Mouse (Mus musculus) heart, postnatal 14 days (tissue): Measurements from ENCODE around the gene Ccnd2. TPM values are rescaled to one million over a fixed set of nuclear protein-coding genes. Genes with fewer than 3 reads are reported as not detected.
A peak's percentile ranks its signal among the peaks of the same experiment; 100 is the strongest.

Experiments
- DNase-seq, 2 experiments: peaks; one replicate each; pipeline ENCODE4 v3.0.0; 2021 to 2022
- intact Hi-C: fragments of 180-260 bp; cut with DNase I; formaldehyde crosslinking; loops from one replicate; pipeline ENCODE4 v1.15.1; 2025
- long read RNA-seq, 2 experiments: library from polyadenylated mRNA; stranded (forward); transcript quantifications; one replicate each; pipeline ENCODE4 v2.0.0; 2021
- total RNA-seq, 2 experiments: library from RNA; stranded (reverse); gene quantifications; 2 replicates each; pipeline ENCODE4 v1.2.3; 2021

Gene Ccnd2
- 100 to 1,000 TPM; 167 to 186 TPM for total RNA-seq
- long read RNA-seq, experiment 1, full-length matches to known transcripts, result 45 of 68 reads
- long read RNA-seq, experiment 1, partial matches to known transcripts, result 0 of 68 reads
- long read RNA-seq, experiment 1, other reads (novel, unspliced or antisense), result 23 of 68 reads
- long read RNA-seq, experiment 2, full-length matches to known transcripts, result 37 of 73 reads
- long read RNA-seq, experiment 2, partial matches to known transcripts, result 1 of 73 reads
- long read RNA-seq, experiment 2, other reads (novel, unspliced or antisense), result 35 of 73 reads

DNA sequence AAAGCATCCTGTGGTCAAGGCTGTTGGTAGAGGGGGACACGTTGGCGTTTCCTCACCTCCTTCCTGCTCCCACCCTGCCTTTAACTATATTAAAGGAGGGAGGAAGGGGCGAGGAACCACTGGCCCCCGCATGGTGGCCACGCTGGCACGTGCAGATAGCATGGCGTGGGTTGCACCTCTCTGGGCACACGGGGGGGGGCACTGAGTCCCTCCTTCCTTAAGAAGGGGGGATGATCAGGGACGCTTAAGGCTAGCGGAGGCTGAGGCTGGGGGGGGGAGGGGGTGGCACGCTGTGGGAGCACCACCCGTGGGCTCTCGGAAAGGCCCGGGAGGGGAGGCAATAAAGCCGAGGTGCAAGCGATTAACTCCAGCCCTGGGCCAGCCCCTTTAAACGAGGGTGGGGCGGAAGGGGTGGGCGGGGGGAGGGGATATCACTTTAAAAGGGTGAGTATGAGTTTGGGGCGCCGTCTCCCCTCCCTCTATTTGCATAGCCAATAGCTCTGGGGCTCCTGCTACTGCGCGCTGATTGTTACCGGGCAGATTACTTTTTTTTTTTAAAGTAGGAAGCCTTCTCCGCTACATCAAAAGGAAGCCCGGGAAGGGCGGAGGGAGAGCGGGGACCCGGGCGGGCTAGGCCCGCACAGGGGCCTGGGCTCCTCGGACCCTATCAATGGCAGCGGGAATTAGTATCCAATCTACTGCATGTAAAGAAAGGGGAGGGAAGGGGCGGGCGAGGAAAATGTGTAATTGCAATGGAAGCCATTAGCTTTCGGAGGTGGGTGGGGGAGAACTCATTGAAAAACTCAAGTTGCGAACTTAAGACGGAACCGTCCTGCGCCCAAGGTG is at the start of gene Ccnd2:
Gene Ccnd2 (minus strand): TSS at position 88 of the 846 bp plus-strand sequence.
- intact Hi-C loops, result no loop called here
- DNase-seq, result peak; percentile 61

DNA sequence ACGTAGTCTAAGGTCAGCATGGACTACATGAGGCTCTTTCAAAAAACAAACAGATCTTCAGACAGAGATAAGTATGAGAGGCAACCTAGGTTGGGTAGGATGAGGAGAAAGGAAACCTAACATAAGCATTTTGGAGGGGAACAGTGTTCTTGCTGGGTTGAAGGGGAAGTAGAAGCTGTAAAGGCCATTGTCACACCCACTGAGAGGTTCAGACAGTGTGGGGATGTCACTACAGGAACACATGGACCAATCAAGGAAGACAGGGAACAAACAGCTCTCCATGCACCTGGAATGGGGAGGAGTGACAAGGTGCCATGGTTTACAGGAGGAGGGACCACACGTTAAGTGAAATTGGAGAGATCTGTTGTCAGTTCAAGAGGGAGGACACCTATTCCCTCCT is 45.0 kb upstream of the Ccnd2 start:
- no peak for DNase-seq
- intact Hi-C loops, result no loop called here

DNA sequence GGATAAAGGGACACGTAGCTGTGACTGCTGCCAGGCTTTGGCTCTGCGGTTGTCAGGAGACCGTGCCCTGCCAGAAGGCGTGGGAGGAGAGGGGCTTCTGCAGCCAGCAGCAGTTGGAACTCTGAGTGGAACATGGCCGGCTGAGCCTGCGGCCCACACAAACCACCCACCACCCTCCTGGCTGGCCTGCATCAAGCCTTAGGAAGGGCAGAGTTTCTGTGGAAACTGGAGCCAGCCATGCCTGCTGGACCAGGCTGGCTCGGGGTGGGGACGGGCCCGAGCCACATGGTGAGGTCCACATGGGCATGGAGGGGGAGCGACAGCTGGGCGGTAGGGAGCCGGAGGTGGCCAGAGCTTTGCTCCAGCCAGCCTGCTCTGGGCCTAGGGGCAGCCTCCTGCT is 29.3 kb upstream of the Ccnd2 start:
- intact Hi-C loops, result no loop called here
- peak; percentile 23 to 46 for DNase-seq

DNA sequence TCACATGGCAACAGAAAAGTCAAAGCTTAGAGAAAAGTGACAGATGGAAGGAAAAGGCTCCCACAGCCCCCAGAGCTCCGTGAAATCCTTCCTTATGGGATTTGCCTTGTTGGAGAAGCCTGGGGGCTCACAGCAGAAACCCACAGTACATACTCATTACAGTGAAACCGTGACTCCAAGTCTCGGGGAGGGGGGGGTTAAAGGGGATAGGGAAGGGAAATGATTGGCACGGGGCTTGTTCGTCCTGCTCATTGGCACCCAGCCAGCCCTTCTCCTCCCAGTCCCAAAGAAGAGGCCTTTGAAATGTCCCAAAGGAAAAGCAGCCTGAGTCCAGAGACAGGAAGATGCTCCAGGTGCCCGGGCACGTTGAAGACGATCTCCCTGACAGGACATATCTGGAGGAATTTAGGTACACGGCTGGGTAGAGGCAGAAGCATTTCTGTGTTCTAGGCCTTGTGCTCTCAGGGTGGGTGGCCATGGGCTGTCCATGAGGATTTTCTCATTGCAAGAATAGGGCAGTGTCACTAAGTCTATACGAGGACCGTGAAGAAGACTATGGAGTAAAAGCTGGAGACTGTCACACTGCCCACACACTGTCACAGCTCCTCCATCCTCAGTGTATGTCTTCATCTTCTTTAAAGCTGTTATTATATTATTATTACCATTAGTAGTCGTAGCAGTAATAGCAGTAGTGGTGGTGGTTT is 27.2 kb upstream of the Ccnd2 start:
- DNase-seq, result no peak
- intact Hi-C loops, result no loop called here

DNA sequence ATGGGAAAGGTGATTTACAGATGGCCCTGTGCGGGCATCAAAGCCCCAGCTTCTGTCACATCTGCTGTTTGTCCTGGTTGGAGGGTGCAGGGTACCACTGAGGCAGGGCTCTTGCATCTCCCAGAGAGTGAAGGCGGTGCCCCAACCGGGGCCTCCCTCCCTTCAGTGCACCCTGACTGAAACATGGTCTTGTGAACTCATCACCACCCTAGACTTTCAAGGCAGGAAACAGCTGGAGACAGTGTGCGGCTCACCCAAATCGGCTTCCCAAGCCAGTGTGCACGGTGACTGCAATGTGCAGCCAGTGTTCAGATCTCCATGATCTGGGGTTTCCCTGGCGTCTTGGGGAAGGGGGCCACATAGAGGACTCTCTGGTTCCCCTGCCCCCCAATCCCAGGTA is 26.0 kb upstream of the Ccnd2 start:
- no peak for DNase-seq
- intact Hi-C loops, result no loop called here

DNA sequence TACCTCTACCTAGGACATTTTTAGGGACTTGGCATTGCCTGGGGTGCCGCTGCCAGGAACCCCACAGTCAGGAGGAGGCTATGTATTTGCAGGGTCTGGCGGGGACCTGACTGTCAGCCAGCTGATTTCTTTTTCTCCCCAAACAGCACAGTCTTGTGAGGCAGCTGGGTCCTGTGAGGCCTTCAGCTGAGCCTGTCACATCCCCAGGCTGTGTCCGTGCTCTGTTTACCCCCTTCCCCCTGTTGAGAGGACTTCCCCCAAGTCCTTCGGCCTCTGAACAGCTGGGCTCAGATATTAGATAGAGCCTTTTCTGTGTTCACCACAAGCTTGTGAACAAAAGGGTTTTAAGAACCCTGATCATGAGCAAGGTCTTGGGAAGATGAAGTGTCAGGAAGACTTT is 25.4 kb upstream of the Ccnd2 start:
- no peak for DNase-seq
- intact Hi-C loops, result no loop called here

DNA sequence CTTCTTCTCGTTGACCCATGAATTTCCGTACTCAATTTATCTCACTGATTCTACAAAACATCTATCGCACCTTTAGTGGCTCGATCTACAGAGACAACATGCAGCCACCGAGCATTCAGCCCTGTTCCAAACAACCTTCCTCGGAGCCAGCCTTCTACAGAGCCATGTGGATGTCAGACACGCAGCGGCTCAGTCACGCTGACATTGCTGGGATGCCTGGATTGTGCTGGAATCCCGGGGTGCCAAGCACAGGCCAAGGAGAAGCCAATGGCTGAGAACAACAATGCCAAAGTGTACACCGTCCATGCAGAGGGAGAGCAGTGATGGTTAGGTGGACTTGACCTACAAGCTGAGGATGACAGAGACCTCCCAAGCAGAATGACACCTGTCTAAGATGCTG is 20.5 kb upstream of the Ccnd2 start:
- intact Hi-C loops, result no loop called here
- peak in 1 of 2 experiments; percentile 40 for DNase-seq

DNA sequence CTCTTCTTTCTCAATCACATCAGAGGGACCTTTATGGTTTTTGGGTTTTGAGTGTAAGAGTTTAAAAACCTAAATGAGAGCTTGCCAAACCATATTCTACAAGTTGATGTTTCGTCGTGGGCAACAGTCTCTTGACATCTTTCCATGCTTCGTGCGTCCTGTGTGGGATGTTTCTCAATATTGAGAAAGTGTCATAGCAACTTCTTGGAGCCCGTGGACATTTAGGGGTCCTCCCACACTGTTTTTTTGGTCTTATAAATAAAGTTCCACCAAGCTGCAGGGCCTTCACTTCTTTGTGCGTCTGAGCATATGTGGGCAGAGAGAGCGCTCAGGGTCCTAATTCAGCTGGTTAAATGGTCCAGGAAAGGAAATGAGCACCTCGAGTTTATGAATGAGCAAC is 18.7 kb upstream of the Ccnd2 start:
- intact Hi-C loops, result no loop called here
- DNase-seq, result no peak

DNA sequence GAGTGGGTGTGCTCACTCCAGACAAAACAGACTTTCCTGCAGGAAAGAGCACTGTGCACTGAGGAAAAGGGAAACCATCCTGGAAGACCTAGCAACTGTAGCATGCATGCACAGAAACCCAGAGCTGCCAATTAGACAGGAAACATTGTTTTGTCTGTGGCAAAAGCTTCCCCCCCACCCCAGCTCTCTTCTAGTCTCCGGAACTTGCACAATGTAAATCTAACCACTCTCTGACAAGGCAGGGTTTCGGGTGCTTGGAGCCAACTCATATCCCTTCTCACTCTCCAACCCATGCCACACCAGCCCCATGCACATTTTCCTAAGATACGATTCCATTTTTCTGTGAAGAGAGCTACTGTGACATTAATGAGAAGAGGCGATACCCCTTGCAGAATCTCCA is 13.7 kb upstream of the Ccnd2 start:
- DNase-seq, result no peak
- intact Hi-C loops, result no loop called here

DNA sequence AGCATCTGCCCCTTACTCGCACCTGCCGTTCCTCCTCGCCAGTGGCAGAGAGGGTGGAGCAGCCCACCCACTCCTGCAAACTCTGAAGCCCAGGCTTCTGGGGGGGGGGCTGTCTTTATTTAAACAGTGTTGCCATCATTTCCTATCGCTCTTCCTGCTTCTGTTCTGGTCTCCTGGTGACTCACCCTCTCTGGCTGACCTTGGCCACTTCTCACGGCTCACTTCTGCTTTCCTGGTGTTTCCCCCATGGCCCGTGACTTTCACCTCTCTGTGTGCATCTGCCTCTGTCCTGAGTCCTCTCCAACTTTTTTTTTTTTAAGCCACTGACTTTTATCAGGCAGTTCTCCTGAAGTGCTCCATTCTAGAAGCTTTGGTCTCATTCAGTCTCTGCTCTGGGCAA is 10.8 kb upstream of the Ccnd2 start:
- intact Hi-C loops, result no loop called here
- DNase-seq, result no peak

DNA sequence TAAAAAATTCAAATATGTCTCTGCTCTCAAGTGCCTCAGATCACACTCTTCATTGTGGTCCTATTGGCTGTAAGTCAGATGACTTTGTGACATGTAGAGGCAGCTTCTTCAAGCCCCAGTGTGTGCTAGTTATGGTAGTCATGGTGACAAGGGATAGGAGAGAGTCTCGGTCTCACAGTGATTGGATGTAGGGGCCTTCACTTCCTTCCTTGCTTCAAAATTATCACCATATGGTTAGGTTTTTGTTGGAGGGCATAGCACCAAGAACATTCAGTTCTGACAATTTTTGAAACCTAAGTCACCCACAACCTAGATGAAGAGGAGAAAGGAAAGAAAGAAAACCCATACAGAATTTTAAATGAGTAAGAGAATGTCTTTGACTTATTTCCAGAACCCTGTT is 5.3 kb upstream of the Ccnd2 start:
- intact Hi-C loops, result no loop called here
- DNase-seq, result no peak

DNA sequence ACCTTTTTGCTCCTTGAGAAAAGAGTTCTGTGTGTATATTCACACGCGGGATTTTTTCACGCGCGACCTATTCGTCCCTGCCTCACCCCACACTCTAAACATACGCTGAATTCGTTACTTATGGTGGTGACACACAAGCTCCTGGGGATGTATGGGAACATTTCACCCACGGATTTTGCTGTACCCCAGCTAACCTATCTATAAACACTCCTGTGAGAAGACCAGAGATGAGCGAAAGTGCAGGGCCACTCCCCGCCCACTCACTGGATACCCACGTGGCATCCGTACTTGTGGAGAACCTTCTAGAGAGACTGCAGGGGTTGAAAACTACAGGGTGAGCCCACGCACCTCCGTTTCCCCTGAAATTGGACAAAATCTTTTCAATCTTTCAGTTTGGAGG is 3.5 kb upstream of the Ccnd2 start:
- DNase-seq, result no peak
- intact Hi-C loops, result no loop called here

DNA sequence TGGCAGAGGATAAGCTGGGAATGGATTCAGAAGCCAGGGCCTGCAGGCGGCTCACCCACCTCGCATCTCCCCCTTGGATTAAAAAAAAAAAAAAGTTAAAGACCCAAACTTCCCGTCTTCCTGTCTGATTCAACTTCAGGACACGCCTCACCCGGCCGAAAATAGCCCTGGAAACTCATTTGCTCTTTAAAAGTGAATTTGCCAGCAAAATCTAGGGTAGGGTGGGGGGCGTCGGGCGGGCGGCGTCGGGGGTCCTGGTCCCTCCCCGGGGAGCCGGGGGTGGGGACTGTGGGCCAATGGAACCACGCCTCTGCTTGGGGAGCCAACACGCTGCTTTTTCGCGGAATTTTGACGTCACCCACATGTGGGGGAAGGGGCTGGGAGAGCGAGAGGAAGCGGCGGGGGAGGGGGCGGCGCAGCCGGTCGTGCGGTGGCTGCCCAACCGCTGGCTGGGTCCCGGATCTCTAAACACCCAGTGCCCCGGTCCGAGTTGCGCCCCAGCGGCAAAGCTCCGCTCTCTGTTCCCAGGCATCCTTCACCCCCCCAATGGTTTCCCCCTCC is 2.8 kb upstream of the Ccnd2 start:
- intact Hi-C loops, result no loop called here
- DNase-seq, result peak; percentile 74 to 75

DNA sequence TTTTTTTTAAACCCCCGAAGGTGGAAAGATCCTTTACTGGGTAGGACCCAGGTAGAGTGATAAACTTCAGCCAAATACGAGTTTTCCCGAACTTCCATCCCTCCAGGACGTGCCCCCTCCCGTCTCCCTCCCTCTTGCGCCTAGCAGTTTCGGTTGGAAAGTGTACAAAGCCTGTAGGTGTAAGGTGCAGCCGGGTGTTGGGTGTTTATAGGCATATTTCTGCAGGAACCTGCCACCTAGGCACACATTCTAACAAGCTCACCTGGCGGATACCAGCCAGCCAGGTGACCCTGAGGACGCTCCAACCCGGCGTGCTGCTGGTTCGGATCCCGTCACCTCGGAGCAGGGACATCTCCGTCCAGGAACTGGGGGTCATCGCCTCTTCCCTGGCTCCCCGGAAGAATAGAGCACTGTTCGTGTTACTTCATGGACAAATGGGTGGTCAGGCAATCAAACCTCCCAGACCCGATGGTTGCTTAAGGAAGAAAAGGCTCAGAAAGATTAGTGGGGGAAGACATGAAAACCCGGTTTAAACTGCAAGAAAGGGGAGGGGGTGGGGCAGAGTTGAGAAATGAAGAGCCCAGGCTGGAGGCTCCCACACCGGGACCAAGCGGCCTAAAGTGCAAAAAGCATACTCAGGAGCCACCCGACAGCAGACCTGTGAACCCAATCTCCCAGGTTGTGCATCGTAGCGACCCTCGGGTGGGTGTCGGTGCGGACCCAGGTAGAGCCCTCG is 2.1 kb upstream of the Ccnd2 start:
- intact Hi-C loops, result no loop called here

DNA sequence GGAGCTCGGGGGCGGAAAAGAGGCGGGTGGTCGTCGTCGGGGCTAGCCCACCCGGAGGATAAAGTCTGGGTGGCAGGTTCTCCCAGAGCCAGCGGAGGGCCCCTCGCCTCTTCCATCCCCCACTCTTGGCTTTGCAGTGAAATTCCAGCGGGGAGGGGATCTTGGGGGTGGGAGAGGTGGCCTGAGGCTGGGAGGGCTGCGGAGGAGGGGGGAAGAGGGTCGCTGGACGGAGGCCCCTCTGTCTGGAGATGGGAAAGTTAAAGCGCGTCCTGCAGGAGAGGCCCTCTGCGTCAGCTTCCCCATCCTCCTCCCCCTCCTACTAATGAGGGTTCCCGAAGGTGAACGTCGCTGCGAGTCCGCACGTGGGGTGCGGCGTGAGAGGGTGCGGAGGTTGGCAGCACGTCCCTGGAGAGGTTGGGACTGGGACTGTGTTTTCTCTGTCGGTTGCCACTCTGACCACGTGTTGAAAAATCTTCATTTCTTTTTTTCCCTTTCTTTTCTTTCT is 1.4 kb upstream of the Ccnd2 start:
- intact Hi-C loops, result no loop called here
- peak; percentile 36 to 51 for DNase-seq

More for the DNA sequence above, 2.1 kb upstream of the Ccnd2 start:
- DNase-seq, result peak in 1 of 2 experiments; percentile 25

DNA sequence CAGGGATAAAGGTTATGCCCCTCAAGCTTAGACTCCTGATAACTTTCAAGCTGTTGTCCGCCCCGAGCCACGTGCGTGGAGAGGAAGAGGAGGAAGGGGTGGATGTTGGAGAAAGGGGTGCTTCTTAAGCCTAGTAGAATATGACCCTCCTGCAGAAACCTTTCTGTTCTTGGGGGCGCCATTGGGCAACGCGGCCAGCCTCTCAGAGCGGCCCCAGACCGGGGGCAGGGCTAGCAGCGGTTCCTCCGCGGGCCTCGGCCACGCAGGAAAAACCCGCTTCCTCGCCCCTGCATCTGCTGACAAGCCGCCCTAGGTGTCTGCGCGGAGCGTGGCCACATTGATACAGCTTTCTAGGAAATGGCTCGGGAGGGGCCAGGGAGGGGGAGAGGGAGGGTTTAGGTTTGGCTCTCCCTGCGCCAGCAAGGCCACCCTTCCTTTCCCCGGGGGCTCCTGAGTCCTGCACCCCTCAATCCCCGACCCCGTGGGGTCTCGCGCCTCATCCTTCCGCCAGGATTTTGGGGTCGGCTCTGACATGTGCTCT is 358 bp downstream of the Ccnd2 start:
- peak; percentile 56 to 57 for DNase-seq

DNA sequence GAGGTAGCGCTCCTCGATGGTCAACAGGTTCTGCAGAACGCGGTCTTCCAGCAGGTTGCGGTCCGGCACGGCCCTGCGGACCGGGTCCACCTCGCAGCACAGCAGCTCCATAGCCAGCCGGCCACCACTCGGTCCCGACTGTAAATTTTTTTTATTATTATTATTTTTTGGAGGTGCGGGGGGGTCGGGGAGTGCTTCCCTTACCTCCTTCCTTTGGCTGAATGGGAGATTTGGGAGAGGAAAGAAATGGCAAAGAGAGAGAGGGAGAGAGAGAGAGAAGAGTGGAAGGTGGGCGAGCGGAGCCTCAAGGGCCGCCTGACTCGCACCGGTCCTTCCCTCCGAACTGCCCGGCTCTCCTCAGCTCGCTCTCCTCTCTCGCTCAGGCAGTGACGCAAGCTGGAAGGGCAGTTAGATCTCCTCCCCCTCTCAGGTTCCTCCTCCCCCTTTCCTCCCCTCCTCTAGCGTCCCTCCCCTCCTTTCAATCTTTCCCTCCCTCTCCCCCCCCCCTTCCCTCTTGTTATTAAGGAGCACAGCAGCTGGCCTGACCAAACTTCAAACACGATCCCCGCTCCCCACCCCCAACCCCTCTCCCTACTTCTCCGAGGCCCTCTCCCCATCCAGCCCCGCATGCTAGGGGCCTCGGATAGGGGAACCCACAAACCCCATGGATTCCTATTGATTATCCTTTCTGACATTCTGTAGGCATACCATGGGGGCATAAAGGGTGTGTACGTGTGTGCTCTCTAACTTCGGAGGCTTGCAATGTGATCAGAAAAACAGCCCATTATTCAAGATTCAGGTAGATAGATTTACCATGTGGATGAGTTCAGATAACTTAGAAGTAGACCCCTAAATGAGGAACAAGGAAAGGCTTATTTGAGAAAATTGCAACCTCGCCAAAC is 1.1 kb downstream of the Ccnd2 start:
- intact Hi-C loops, result no loop called here
- DNase-seq, result peak; percentile 79

More for the DNA sequence above, 358 bp downstream of the Ccnd2 start:
- intact Hi-C loops, result no loop called here

DNA sequence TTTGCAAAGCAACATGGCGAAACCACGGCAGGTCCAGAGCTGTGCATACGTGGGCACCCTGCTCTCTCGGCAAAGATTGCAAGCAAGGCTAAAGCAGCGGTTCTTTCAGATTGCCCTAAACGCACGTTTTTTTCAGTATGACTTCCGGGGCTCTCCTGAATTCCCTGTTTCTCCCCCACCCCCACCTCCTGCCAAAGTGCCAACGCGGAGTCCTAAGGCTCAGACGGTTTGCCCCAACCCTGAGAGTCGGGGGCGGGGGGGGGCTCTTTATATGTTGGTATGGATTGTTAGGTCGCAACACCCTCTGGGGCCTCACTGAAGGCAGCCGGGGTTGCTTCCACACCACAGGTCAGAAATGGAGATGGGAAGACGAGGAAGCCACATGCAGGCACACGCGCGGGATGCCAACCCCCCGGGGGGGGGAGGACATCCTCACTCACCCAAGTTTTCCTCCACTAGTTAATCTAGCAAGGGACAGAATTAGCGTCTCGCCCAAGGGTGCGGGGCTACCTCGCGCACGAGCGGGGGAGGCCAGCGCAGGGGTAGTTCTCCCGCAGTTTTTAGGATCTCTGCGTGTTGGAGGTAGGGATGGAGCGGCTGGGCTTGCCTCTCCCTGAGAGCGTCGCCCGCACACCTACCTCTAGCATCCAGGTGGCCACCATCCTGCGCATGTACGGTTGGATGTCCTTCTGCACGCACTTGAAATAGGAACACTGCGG is 1.9 kb downstream of the Ccnd2 start:
- intact Hi-C loops, result loop anchor here (10.0 kb wide), 1 partner anchor 175 kb away; no protein-coding TSS in a partner anchor
- DNase-seq, result peak; percentile 27 to 29
